12 mouse cellular contexts compared by ENCODE assay signal in the genomic region with DNA sequence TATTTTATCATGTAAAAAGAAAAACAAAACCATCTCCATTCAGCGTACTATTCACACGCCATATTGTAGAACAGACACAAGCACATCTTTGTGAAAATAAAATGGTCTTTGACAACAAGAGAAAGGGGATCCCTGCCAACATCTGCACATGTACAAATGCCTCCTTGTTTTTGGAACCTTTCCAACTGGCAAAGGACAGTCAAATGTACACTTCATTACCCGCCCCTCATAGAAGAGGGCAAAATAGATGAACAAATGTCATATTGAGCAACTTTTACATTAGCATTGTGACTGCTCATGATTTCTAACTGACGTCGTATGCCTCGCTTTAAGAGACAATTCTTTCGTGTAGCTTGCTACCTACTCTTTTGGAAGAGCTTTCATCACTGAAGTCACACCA. TPM values are rescaled to one million over a fixed set of nuclear protein-coding genes. Genes with fewer than 3 reads are reported as not detected.
DNase-seq lines count a peak whose midpoint lies in the region; ATAC-seq lines count a peak whose summit lies in the region.
"Had no signal": no experiment of that assay in that cellular context is flagged by ENCODE, and none has a peak within 500 bp of the region (broad histone marks: within the 10 kb centered on the region; RNA-seq: fewer than 3 reads in every experiment).

No protein-coding gene starts in this region.

- WGBS in forebrain, embryonic 16.5 days = 23% methylated on average over 7 of the region's 7 CpGs

- 0 out of 2 replicates have a peak overlapping the region, but pooled peaks have one; percentile 27 for H3K4me2 ChIP-seq in forebrain, embryonic 16.5 days (ENCODE audit: low read length)
- H3K4me2 ChIP-seq: embryonic facial prominence, embryonic 12.5 days had no signal

- no peak overlapping the region for H3K27ac ChIP-seq in forebrain, embryonic 16.5 days (ENCODE audit: low read length)
- H3K27ac ChIP-seq: embryonic facial prominence, embryonic 12.5 days had no signal

- H3K36me3 ChIP-seq in forebrain, embryonic 16.5 days (ENCODE audit: control insufficient read depth, insufficient read depth) = no peaks in the 10 kb centered on the region
- H3K36me3 ChIP-seq: embryonic facial prominence, embryonic 12.5 days had no signal

- no peaks in the 10 kb centered on the region for H3K9me3 ChIP-seq in forebrain, embryonic 16.5 days (ENCODE audit: control insufficient read depth, low read length)
- H3K9me3 ChIP-seq: embryonic facial prominence, embryonic 12.5 days had no signal

- peaks cover 5% of the 10 kb centered on the region; the same call in 1 of the 2 replicates for H3K4me1 ChIP-seq in forebrain, embryonic 16.5 days (replicated peaks; ENCODE audit: control insufficient read depth, insufficient read depth, low read length)

- H3K27me3 ChIP-seq in forebrain, embryonic 16.5 days (replicated peaks; ENCODE audit: control insufficient read depth, insufficient read depth, low read length) = no peaks in the 10 kb centered on the region
- H3K27me3 ChIP-seq: embryonic facial prominence, embryonic 12.5 days had no signal

- ATAC-seq in forebrain, embryonic 16.5 days = peak; percentile 83

- H3K4me3 ChIP-seq in forebrain, embryonic 16.5 days (replicated peaks; ENCODE audit: low read length) = no peak overlapping the region
- H3K4me3 ChIP-seq: embryonic facial prominence, embryonic 12.5 days had no signal

- no peak overlapping the region for H3K9ac ChIP-seq in forebrain, embryonic 16.5 days (replicated peaks; ENCODE audit: low read depth, low read length)
- H3K9ac ChIP-seq: embryonic facial prominence, embryonic 12.5 days had no signal

- peak; percentile 84 for DNase-seq in cerebellum, adult 9-10 months
- no peak for DNase-seq in cerebellum, adult 11 months
- peak; percentile 30 for DNase-seq in layer of hippocampus, adult 11-12 months (ENCODE audit: low spot score)
- DNase-seq in layer of hippocampus, postnatal 10 days (ENCODE audit: low spot score in 2 of 2) = no peak
- DNase-seq in 3T3-L1 (ENCODE audit: low read depth, low spot score) = peak; percentile 36
- no peak for DNase-seq in thymus, postnatal 25 days
- DNase-seq in kidney, postnatal 25 days = no peak
- DNase-seq: gastrocnemius, postnatal 25 days; kidney, adult 8-10 months; right cerebral cortex, adult 18-20 months had no signal

RNA-seq across cellular contexts. Expression of a gene that starts 11.4 kb away (rescaled TPM):
- 10 to 100 TPM; 17.5 to 18.1 TPM for total RNA-seq in layer of hippocampus, postnatal 10 days (2021)
- polyA plus RNA-seq in forebrain, embryonic 16.5 days (2015; fragmentation: Nextera tagmentation; extraction: Ambion mirVana) = 4.1 and 4.7 TPM in 2 replicates

Comparison
In these comparisons a context has a peak if more than half of its experiments do, and no peak if none do; other contexts are left out.
1. DNase-seq: peak in cerebellum, adult 9-10 months (single experiment), layer of hippocampus, adult 11-12 months (single experiment) and 3T3-L1 (single experiment); none in cerebellum, adult 11 months (single experiment), layer of hippocampus, postnatal 10 days (0 of 2), thymus, postnatal 25 days (single experiment) and kidney, postnatal 25 days (0 of 2).